Mouse (Mus musculus): ENCODE data around the gene 4930505A04Rik. TPM values are rescaled to one million over a fixed set of nuclear protein-coding genes. Genes with fewer than 3 reads are reported as not detected.

4930505A04Rik gene
- polyA plus RNA-seq, 1 experiment, result 84.5 TPM

DNA sequence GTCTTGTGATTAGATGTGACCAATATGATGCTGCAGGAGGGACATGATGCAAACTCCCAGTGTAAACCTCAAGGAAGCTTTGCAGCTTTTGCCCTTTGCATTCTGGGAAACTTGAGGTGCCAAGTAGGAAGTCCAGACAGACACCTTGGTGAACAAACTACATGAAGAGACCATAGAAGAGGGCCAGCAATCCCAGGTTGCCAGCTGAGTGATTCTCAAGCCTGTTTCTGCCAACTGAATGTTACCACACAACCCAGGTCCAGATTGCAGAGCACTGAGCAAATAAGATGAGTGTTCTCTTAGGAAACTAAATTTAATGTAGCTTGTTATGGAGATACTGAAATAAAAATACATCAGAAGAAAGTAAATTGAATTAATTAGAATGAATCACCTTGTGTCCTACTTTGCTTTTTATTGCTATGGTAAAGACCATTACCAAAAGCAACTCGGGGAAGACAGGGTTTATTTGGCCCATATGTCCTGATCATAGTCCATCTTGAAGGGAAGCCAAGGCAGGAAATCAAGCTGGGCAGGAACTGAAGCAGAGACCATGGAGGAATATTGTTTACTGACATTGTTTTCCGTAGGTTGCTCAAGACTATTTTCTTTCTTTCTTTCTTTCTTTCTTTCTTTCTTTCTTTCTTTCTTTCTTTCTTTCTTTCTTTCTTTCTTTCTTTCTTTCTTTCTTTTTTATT lies 38.2 kb downstream of the 4930505A04Rik start:
- Histone ChIP-seq H3K4me1 (ENCODE audit: control insufficient read depth, insufficient read depth, low read length) (no peaks in the 10 kb centered on the region), H3K36me3 (ENCODE audit: control insufficient read depth, insufficient read depth, low read length) (no peaks in the 10 kb centered on the region), H3K4me3 (ENCODE audit: control insufficient read depth, low read depth, low read length) (no peak overlapping the region), H3K27me3 (ENCODE audit: control insufficient read depth, insufficient read depth, low read length) (no peaks in the 10 kb centered on the region), H3K27ac (ENCODE audit: control insufficient read depth, insufficient read depth, low read depth, low read length) (no peak overlapping the region)
- no peak for TF ChIP-seq POLR2A (IDR thresholded peaks at IDR 0.05; ENCODE audit: control insufficient read depth, low read depth, low read length)
- no peak for TF ChIP-seq CTCF (IDR thresholded peaks at IDR 0.05; ENCODE audit: control insufficient read depth, insufficient read depth, insufficient replicate concordance, low read depth, low read length)

DNA sequence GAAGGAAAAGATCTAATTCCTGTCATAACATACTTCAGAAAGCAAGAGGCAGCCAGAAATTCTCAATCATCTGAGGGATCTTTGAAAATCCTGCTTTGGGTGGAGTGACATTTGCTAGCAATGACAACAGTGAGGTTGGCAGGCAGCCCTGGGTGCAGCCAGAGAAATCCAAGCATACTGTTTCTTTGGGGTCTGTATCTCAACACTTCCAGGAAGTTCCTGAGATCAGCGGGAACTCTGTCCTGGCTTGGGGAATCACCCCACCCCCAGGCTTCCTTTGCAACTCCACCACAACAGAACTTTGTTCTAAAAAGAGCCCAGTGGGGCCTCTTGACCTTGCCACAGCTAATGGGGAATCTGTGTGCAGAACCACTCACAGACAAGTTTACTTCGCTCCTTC lies 66.0 kb downstream of the 4930505A04Rik start:
- H3K27ac ChIP-seq (ENCODE audit: control insufficient read depth, insufficient read depth, low read depth, low read length), result no peak overlapping the region
- H3K4me1 ChIP-seq (ENCODE audit: control insufficient read depth, insufficient read depth, low read length), result no peaks in the 10 kb centered on the region
- no peaks in the 10 kb centered on the region for H3K36me3 ChIP-seq (ENCODE audit: control insufficient read depth, insufficient read depth, low read length)
- TF ChIP-seq POLR2A (IDR thresholded peaks at IDR 0.05; ENCODE audit: control insufficient read depth, low read depth, low read length), result no peak
- no peaks in the 10 kb centered on the region for H3K27me3 ChIP-seq (ENCODE audit: control insufficient read depth, insufficient read depth, low read length)
- H3K4me3 ChIP-seq (ENCODE audit: control insufficient read depth, low read depth, low read length), result no peak overlapping the region

DNA sequence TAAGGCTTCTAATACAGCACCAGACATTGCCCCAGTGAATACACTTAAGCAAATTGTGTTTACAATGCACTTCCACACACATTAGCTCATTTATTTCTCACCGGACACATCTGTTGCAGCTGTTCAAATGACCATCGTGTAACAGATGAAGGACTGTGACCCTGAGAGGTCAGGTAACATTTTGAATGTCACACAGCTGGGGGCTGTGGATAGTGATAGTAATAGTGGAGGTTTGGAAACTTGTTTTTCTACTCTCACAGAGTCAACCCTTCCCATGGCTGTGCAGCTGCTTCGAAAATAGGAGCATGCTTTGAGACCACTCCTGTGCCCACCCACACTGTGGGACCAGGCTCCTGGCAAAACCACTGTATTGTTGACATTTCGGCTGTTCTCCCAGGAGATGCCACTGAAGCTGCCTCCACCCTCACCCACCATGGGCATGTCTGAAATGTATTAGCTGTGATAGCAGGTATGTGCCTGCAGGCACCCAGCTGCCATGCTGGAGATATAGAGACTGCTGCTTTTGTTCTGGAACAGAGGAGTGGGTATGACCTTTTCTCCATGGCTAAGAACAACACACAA lies 66.9 kb downstream of the 4930505A04Rik start:
- Histone ChIP-seq H3K27ac (ENCODE audit: control insufficient read depth, insufficient read depth, low read depth, low read length) (no peak overlapping the region), H3K4me3 (ENCODE audit: control insufficient read depth, low read depth, low read length) (no peak overlapping the region), H3K36me3 (ENCODE audit: control insufficient read depth, insufficient read depth, low read length) (no peaks in the 10 kb centered on the region), H3K4me1 (ENCODE audit: control insufficient read depth, insufficient read depth, low read length) (no peaks in the 10 kb centered on the region), H3K27me3 (ENCODE audit: control insufficient read depth, insufficient read depth, low read length) (no peaks in the 10 kb centered on the region)
- TF ChIP-seq CTCF (IDR thresholded peaks at IDR 0.05; ENCODE audit: control insufficient read depth, insufficient read depth, insufficient replicate concordance, low read depth, low read length) (no peak), POLR2A (IDR thresholded peaks at IDR 0.05; ENCODE audit: control insufficient read depth, low read depth, low read length) (no peak)

DNA sequence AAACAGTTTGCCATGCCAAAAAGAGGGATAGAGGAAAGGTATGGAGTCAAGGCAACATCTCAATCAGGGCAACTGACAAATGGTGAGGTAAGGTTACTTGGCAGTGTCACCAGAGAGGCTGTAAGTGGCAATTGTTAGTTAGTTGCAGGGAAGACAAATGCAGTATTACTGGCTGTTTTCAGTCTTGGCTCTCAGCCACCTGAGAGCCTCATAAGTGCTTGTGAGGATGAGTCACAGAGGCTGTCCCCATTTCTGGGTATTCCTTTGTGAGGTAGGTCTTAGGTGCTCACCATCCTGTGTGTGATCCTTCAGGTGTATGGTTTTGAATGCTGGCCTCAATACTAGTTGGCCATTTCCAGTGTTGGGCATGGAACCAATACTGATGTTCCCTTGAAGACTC lies 77.3 kb downstream of the 4930505A04Rik start:
- H3K27ac ChIP-seq (ENCODE audit: control insufficient read depth, insufficient read depth, low read depth, low read length), result no peak overlapping the region
- peak overlapping the region; percentile 76 for H3K4me3 ChIP-seq (ENCODE audit: control insufficient read depth, low read depth, low read length)
- H3K36me3 ChIP-seq (ENCODE audit: control insufficient read depth, insufficient read depth, low read length), result no peaks in the 10 kb centered on the region
- TF ChIP-seq POLR2A (IDR thresholded peaks at IDR 0.05; ENCODE audit: control insufficient read depth, low read depth, low read length), result no peak
- TF ChIP-seq CTCF (IDR thresholded peaks at IDR 0.05; ENCODE audit: control insufficient read depth, insufficient read depth, insufficient replicate concordance, low read depth, low read length), result no peak
- no peaks in the 10 kb centered on the region for H3K27me3 ChIP-seq (ENCODE audit: control insufficient read depth, insufficient read depth, low read length)
- H3K4me1 ChIP-seq (ENCODE audit: control insufficient read depth, insufficient read depth, low read length), result no peaks in the 10 kb centered on the region

DNA sequence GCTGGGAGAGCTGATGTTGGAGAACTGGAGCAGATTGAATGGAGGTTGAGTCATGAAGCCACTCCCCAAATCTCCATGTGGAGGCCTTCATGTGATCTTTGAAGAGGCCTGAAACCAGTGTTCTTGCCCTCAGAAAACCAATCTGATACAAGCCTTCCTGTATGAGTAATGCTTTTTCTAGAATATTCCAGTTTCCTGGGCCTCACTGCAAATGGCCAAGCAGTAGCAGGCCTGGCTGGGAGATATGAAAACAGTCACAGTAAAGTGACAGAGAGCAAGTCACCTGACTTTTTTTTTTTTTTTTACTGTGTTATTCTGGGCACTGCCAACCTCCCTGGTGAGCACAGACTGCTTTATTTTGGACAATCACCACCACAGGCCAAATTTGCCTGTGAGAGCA lies 88.6 kb downstream of the 4930505A04Rik start:
- no peak overlapping the region for H3K27ac ChIP-seq (ENCODE audit: control insufficient read depth, insufficient read depth, low read depth, low read length)
- H3K4me3 ChIP-seq (ENCODE audit: control insufficient read depth, low read depth, low read length), result no peak overlapping the region
- H3K4me1 ChIP-seq (ENCODE audit: control insufficient read depth, insufficient read depth, low read length), result no peaks in the 10 kb centered on the region
- no peaks in the 10 kb centered on the region for H3K27me3 ChIP-seq (ENCODE audit: control insufficient read depth, insufficient read depth, low read length)
- TF ChIP-seq CTCF (IDR thresholded peaks at IDR 0.05; ENCODE audit: control insufficient read depth, insufficient read depth, insufficient replicate concordance, low read depth, low read length), result no peak
- no peaks in the 10 kb centered on the region for H3K36me3 ChIP-seq (ENCODE audit: control insufficient read depth, insufficient read depth, low read length)

Other genes starting within 250 kb of the 4930505A04Rik start
- 18.3 and 21.8 TPM in 2 replicates for gene Sptbn1, start 203.7 kb downstream of the 4930505A04Rik start, polyA plus RNA-seq (2012; rRNA removed)
- gene Acyp2, start 177.8 kb upstream of the 4930505A04Rik start, polyA plus RNA-seq (2012; rRNA removed), result 10.8 and 12.2 TPM in 2 replicates

All from testis, adult 2 months (tissue).